Mouse (Mus musculus) cerebellum, adult 18-20 months (tissue): ENCODE results near the gene Hoxc8.

Experiments
- DNase-seq, 2 experiments: peaks; one replicate each; pipeline ENCODE4 v3.0.0; 2021

The Hoxc8 gene

GRCm38 (mm10) chr15:103038701-103039480, 48.5 kb downstream of the Hoxc8 start:
- no peak for DNase-seq

DNA sequence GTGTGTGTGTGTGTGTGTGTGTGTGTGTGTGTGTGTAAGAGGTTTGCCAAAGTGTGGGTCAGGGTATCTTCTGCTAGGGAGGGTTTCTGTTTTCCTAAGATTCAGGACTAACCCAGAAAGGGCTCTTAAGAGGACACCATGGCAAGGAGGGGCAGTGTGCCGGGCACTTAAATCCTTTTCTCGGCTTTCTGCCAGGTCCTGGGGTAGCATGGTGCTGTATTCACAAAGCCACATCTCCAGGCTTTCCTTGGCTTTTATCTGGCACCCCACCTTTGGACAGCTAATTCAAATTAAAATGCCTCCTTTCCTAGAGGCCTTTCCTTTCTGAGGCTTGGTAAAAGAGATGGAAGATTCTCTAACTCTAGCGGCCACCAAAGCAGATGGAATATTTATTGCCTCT, 49.2 kb downstream of the Hoxc8 start:
- no peak for DNase-seq

DNA sequence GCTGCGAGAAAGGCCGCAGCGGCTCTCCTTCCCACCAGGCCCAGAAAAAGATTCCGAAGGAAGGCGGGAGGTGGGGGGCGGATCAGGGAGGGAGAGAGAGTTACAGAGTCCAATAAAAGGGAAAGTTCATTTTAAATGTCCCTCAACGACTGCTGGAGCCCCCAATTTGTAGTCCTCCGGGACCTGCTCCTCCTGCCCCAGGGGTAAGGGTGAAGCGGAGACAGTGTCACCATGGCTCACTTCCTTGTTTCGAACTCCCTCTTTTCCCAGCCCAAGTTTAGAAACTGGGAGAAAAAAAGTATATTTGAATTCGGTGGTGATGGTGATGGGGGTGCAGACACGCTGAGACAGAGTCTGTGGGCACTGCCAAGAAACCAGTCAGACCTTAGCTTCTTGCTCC, 50.2 kb downstream of the Hoxc8 start:
- no peak for DNase-seq

DNA sequence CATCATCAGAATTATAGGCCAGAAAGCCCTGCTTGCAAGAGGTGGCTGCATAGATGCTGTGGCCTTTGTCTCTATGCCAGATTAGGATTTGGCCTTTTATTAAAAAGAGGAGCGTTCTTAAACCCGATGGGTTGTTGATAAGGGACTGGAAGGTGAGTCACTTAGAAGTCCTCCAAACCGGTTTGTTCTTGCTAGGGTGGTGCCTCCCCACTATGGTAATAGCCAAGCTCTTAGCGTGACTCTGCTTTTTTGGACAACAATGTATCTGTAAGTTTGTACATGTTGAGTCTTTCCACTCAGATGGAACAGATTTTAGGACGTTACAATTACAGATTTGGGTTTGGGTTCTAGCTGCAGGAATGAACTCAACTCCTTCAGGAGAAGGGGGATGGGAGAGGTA, 51.2 kb downstream of the Hoxc8 start:
- no peak for DNase-seq

DNA sequence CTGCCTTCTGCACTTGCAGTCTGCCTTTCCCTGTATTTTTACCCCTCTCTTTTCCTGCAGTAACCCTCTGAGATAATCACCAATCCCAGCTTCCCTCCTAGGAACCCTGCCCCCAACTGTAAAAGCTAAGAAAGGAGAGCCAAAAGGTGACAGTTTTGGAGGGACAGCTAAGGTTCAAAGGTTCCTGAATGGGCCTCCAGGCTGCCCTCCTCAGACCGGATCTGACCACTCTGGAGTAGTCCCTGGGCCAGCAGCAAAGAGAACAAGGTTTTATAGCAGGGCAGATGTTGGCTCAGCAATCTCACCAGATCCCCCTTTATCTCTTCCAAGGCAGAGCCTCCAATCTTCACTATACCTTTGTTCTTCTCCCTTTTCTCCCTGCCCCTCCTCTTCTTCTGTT, 51.8 kb downstream of the Hoxc8 start:
- no peak for DNase-seq
